Mouse (Mus musculus) E14TG2a.4 (cell line): ENCODE measurements around the gene A530016L24Rik.

Experiments used
- CTCF ChIP-seq: conservative IDR thresholded peaks from 2 replicates; pipeline ENCODE4 v1.5.1; 2014; ENCODE audit warnings: low read length
- NANOG ChIP-seq: IDR thresholded peaks from 2 replicates; pipeline ENCODE4 v1.6.1; 2014; ENCODE audit warnings: borderline replicate concordance, low read length, mixed read lengths

DNA sequence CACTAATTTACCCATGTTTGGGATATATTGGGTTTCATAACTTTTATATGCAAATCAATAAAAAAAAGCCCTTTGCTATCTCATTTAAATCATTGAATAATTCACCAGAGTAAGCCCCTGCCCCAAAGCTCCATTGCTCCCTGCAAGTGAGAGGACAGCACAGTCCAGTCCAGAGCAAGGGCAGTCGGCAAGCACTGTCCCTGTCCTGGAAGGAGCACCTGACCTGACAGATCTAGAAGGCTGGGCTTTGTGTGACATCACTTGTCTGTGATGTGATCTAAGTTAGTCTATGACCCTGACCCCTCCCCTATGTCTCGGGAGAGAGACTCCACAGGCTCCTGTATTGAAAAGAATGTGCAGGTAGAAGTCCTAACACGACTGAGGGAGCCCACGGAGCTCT, 44.5 kb downstream of the A530016L24Rik start:
- no peak for TF ChIP-seq CTCF
- TF ChIP-seq NANOG = no peak
